Mouse (Mus musculus): ENCODE data around the gene Fgfr2.
"Not testable (repeated sequence)": the region's sequence is repeated elsewhere in the genome, so short reads cannot be mapped to it uniquely, and the experiment has no call there.

Gene Fgfr2

DNA sequence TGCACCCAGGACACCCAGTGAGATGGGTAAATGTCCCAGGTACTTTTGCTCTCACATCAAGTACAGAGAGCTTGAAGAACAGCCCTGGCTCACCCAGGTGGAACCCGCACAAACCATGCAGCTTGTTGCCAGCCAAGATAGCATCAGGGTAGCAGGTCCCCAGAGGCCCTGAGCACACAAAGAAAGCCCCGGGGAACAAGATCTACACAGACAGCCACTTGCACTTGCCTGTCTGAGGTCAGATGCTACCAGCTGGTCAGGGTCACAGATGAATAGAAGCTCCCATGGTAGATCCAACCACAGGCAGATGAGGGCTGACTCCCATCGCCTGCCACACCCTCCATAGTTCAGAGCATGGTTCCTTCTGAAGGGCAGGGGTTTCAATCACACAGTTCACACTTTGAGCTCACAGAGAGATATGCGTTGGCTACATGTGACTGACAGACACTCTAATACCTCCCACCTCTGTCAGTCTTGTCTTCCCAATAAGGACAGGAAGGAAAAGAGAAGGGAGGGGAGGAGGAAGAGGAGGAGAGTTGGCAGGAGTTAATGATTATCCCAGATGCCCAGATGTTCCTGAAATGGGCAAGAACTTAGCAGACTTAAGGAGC lies 642.3 kb downstream of the Fgfr2 start:
- DNase-seq, result no peak

DNA sequence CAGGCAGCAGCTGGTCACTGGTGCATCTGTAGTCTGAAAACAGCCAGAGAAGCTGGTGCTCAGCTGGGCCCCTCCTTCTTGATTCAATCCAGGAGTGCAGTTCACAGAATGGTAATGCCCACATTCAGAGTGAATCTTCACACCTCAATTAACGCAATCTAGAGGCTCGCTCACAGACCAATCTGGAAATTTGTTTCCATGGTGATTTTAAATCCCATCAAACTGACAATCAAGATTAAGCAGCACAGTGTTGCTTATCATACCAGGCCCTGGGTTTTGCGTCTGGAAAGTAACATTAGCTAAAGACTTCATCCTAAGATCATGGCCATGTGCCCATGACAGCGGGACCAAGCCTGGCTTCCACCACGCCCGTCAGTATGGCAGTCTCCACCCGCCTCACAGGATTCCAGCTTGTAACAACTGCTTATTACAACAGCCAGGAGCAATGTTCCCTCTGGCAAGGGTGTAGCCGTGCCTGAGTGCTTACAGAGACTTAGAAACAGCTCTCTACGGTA lies 644.8 kb downstream of the Fgfr2 start:
- no peak for DNase-seq

DNA sequence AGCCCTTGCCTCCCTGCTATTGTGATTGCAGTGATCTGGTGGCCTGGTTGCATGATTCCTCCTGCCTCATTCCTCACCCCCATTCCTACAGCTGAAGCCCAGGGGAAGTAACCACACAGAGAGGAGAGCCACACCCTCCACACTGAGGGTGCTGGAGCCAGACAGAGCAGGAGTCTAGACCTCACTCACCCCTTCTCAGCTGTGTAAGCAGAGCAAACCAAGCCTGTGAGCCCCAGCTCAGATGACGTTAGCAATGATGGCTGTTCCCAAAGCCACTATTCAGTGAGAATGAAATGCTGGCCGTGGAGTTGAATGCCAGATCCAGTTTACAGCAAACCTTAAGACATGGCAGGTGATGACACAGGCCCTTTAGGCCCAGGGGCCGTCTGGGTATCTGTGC lies 645.4 kb downstream of the Fgfr2 start:
- no peak for DNase-seq

DNA sequence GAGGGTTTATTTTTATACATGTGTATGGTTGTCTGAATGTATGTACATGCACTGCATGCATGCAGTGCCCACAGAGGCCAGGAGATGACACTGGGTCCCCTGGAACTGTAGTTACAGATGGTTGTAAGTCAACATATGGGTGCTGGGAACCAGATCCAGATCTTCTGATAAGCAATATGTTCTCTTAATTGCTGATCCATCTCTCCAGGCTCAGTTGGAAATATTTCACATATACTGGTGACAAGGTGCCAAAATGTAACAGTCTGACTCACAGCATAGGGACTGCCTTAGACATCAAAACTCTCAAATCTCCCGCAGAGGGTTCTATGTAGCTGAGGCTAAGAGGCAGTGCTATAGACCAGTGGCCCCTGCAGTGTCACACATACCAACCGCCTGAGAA lies 646.7 kb downstream of the Fgfr2 start:
- no peak for DNase-seq

DNA sequence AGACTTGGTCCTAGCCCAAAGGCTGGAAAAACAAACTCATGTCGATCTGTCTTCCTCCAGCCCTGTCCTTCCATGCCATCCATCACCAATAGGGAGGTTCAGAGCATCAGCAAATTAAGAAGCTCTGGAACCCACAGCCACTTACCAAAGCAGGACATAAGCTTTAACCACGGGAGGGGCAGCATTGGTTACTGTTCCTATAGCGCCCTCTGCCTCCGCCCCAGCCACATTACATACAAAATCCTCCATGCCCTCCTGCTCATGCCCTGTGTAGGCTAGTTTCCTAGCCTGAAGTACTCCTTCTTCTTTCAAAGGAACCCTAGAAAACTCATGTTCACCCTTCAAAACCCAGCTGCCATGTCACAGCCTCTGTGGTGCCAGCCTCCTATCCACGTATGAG lies 648.1 kb downstream of the Fgfr2 start:
- DNase-seq, result peak; percentile 74

DNA sequence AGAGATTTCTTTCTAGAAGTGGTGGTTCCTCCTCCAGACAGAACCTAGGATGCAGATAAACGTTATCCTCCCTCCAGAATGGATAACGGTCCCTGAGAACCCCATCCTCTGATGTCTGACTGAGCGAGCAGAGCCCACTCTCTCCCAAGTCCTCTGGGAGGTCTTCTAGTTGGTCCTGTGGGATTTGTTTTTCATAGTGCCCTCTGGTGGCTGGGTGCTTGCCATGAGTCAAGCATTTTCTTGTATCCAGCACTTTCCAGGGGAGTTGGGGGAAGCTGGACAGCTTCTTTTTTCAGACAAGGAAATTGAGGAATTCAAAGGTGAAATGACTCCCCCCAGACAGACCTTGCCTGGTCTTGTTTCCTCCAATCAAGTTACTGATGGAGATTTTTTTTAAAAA lies 651.8 kb downstream of the Fgfr2 start:
- DNase-seq, result peak; percentile 61 to 69

DNA sequence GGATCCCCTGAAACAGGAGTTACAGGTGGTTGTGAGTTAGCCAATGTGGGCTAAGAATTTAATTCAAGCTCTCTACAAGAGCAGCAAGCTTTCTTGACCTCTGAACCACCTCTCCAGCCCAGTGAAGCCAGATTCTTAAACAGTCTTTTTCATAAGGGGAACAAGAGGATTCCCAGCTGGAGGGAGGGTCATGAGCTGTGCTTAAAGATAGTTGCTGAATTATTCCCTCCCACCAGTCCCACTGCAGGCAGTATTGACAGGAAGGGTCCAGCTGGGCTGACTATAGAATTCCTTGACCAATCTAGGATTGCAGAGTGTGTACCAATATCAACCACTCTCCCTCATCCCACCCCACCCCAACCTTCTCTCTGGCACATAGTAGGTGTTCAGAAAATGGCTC lies 654.8 kb downstream of the Fgfr2 start:
- DNase-seq, result peak in 1 of 2 experiments; percentile 18

DNA sequence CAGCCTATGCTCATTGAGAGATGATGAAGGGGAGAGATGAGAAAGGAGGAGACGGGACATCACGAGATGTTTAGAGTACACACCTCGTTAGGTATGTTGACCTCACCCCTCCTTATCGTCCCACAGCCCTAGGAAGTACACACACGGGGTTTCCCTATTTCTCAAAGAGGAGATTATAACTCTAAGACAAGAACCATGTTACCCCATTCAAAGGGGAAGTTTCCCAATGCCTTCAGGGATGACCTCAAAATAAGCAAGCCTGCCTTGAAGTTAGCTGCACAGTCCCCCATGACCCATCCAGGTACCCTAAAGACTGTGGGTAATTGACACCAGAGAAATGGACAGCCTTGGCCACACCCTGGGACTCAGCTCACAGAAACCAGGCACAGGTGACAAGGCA lies 657.3 kb downstream of the Fgfr2 start:
- DNase-seq, result no peak

DNA sequence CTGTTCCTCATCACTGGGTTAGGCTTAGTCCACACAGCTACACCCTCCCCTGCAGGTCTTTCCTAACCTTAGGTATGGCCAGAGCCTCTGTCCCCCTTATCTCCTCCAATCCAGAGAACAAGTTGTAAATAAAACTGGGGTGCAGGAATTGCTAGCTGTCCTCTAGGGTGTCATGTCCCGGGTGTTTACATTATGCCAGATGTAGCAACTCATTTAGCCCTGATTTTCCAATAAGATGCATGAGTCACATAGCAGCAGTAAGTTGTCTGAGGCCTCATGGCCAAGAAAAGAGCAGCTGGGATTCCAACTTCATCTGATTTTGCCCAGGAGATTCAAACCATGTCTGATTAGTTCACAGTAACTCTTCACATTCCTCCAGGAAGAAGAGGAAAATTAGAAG lies 658.3 kb downstream of the Fgfr2 start:
- no peak for DNase-seq

DNA sequence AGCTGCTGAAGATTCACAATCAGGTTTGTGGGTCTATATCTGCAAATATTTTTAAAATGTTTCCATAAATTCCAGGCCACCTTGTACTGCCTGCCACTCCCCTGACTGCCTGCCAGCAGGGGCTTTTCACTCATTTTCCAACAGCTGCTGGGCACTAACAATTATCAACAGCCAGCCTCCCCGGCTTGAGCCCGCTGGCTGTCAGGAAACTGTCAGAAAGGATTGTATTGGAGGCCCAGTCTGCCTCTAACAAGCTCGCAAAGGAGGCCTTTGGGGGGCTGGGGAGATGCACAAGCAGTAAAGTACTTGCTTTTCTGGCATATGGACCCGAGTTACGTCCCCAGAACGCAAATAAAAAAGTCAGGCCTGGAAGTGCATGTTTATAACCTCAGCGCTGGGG lies 664.7 kb downstream of the Fgfr2 start:
- no peak for DNase-seq

DNA sequence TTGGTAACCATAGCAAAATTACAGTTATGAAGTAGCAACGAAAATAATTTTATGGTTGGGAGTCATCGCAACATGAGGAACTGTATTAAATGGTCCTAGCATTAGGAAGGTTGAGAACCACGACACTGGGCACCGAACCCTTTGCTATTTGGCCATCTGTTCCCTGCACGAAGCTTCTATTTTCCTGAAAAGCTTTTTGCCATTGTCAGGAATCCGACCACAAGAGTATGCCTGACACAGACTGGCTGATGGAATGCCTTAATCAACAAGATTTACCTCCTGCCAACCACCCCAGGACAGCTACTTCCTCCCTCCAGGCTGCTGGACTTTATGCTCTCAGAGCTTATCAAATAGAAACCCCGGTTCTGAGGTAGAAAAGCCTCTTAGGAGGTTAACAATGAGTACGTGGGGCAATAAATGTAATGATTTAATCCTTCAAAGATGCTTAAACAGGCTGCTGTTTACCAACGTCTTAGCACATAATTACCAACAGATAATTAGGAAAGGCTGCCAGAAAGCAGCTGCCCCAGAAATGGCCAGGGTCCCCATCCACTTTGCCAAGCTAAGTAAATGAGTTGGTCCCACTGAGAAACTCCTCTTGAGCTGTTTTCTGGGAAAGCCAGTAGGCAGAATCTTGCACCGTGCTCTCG lies 668.0 kb downstream of the Fgfr2 start:
- DNase-seq, result no peak

DNA sequence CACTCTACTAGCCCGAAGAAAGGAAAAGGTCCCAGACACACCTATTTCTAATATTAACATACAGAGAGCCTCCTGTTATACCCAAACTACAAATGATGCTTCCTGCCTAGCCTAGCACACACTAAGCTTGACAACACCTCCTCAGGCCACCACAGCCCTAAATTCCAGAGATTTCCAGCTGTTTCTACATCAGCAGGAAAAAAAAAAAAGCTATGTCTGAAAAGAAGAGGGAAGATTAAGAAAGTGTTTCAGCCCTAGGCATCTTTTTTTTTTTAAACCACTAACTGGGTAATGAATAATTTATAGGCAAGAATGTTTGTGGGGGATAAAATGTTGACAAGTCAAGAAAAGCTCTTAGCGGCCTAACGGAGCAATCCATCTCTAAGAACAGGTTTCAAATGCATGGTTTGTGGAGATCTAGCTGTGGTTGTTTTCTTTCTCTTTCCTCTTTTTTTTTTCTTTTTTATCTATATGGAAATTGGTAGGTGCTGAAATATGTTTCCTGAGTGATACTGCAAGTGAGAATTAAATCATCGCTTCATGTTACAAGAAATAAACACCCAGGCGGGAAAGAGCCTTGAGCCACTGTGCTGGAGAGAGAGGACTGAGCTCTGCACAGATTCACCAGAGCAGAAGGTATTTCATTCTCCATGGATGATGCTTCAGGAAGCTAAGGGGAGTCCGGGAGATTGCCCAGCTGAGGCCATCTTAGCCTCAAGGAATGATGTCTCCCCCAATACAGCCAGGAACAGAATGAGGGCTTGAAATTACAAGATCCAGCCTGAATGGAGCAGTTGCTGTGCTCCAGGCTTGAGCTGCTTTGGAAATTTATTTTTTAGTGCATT lies 673.0 kb downstream of the Fgfr2 start:
- no peak for DNase-seq

DNA sequence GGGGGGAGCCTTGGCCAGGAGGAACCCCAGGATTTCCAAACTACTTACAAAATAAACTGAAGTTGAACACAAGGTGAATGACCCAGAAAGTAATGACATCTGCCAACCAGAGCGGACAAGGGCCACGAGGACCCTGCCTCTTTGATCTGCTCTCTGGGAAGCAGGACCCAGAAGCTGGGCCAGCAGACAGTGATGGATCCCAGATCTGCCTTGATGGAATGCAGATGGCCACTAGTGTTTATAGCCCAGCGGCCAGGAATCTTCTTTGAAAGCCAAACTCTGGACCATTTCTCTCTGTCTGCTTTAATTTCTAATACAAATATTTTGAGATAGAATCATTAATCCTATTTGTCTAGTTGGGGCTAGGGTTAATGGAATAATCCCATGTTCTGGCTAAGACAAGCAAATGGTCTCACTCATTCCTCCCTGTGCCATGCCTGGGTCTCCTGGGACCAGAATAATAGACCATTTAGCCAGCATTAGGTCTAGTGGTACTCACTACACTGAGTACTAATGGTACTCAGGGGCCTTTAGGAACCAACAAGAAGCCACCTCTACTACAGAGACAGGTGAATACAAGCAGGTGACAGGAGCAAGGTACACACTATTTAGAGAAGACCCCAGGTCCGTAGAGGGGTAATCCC lies 674.5 kb downstream of the Fgfr2 start:
- DNase-seq, result peak; percentile 50 to 61

DNA sequence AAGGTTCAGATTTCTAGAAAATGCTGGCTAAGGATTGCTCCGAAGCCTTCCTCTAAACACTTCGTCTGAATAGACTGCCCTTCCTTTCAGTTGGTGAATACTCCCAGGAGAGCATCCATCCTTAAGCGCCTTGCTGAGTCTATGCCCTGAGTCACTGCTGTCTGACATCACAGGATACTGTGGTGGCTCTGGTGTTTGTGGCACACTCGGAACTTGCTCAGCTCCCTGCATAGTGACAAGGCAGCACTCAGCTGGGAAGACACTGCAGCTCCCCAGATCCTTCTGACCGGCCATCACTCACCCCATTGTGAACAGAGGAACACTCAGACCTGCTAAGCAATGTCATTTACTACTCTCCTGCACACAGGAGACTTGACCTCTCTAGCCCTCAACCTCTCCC lies 675.6 kb downstream of the Fgfr2 start:
- no peak for DNase-seq

DNA sequence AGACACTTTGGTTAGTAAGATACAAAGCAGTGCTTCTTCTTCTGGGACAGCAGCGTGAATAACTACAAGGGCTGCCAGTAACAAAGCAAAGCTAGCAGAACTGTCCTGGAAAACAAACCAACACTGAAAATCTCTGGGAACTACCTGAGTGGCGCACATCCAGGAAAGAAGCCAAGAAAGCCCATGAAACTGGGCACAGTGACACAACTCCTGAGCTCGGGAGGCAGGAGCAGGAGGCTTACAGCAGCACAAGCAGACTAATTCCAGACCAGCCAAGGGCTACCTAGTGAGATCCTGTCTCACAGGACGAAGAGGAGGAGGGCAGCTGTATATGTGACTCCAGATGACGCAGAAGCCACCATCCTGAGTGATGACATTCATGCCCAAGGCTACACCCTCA lies 676.3 kb downstream of the Fgfr2 start:
- DNase-seq, result no peak

DNA sequence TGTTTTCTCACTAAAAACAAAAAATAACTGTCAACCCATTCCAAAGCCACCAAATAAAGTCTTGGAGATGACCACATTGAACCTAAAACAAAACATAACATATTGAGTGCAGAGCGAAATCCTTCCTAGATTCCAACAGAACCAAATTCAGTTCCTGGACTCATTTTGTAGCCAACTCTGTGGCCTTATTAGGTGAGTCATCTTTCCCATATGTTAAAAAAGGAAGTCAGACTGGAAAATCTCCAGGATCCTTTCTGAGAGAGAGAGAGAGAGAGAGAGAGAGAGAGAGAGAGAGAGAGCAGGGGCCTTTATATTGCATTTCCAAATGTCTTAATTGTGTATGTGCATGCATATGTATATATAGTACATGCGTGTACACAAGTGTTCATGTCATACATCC lies 678.9 kb downstream of the Fgfr2 start:
- no peak for DNase-seq

DNA sequence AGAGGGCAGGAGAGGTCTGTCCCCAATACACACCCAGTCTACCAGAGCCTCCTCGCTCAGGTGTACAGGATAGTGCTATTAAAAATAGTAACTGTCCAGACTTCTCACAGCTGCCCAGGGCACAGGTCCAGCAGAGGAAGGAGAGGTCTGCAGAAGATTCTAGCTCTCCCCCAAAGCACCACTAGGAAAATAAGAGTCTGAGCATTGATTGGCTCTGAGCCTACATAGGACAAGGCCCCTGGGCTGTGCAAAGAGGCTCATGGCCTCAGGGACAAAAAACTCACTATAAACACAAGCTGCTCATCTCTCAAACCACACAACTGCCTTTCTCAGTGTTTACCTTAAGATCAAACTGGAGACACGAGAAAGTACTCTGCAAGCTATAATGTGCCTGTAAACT lies 679.4 kb downstream of the Fgfr2 start:
- DNase-seq, result no peak

DNA sequence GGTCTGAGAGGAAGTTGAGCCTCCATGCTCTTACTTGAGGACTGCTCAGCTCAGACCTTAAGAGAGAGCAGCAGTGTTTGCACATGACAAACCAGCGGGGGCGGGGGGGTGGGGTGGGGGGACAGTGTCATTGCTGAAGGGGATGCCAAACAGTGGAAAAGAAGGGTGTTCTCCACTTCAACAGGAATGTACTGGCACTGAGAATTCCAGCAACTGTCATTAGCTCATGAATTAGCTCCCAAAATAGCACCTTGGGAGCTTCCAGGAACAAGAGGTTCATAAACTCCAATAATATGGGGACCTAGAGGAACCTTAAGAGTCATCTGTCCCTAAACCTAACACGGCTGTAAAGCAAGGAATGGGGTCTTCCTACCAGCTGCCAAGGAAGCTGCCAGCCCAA lies 680.0 kb downstream of the Fgfr2 start:
- DNase-seq, result no peak

DNA sequence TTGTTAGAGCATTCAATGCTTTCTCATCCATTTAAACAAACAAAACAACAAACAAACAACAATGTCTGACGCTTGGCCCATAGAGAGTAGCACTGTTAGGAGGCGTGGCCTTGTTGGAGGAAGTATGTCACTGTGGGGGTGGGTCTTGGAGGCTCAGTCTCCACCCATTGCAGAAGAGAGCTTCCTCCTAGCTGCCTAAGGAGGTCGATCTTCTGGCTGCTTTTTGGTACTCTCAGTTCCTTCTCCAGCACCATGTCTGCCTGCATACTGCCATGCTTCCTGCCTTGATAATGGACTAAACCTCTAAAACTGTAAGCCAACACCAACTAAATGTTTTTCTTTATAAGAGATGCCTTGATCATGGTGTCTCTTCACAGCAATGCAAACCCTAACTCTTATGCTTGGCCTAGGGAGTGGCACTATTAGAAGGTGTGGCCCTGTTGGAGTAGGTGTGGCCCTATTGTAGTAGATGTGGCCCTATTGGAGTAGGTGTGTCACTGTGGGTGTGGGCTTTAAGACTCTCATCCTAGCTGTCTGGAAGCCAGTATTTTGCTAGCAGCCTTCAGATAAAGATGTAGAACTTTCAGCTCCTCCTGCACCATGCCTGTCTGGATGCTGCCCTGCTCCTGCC lies 680.9 kb downstream of the Fgfr2 start:
- DNase-seq, result not testable (repeated sequence)

DNA sequence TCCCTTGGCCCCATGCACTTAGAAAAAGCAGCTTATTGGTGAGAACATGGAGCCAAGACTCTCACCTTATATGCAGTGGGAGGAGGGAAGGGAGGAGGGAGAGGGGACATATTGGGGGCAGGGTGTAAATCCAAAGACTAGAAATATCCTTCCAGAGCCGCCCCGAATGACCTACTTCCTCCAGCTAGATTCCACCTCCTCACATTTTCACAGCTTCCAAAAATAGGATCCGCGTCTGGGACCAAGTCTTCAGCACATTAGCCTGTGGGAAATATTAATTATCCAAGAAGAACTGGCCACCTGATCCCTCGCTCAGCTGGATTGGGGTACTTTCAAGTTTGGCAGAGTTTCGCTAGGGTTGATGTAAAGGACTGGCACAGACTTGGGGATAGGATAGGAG lies 683.2 kb downstream of the Fgfr2 start:
- DNase-seq, result no peak

DNA sequence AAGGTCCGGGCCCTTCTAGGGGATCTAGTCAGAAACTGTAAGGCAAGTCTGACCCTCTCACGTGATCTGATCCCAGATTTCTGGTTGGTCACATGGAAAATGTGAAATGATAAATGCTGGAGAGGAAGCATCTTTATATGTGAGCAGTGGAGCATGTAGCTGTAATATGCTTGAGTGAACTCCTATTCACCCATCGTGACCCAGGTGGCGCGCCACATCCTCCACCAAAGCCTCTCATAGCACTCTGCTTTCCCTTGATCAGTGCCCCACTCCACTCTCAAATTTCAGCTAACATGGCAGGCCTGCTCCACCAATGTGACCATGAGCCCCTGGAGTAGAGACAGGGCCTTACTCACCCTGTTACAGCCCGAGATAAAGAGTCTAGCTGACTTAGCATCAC lies 685.1 kb downstream of the Fgfr2 start:
- no peak for DNase-seq

DNA sequence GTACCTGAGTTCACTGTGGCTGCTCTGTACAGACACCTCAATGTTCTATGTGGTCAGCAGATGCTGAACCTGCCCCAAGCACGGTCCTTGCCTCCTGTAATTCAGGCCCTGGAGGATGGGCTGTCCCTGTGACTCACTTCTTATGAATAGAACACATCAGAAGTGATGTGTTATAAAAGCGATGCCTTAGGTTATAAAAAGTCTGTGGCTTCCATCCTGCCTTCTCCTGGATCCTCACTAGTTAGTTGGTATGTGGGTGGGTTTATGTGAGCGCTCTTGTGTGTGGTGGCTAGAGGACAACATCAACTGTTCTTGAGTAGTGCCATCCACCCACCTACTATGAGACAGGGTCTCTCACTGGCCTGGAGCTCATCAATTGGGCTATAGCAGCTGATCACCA lies 685.7 kb downstream of the Fgfr2 start:
- no peak for DNase-seq

DNA sequence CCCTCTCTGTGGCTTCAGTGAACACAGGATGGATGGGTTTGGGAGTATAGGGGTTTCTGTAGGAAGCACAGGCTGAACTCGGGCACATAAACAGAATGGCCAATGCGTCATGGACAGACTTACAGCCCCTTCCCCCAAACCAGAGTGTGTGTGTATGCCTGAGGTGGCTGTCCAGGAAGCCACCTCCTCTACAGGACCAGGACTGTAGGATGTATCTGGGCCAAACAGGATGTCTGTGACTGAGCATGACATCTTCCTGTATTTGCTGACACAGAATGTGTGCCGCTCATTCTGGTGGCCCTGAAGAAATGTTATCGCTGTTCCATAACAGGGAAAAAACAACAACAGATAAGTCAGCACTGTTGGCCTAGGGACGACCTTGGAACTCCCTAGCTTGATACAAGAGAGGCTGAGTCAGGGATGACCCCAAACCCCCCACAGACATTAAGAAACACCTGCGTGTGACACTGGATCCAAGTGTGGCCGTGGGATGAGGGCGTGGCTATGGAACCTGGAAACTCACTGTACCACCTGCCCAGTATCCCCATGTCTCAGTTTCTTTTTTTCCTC lies 687.6 kb downstream of the Fgfr2 start:
- peak in 1 of 2 experiments; percentile 7 for DNase-seq
